7 mouse cellular contexts compared by ENCODE assay signal in the genomic region with DNA sequence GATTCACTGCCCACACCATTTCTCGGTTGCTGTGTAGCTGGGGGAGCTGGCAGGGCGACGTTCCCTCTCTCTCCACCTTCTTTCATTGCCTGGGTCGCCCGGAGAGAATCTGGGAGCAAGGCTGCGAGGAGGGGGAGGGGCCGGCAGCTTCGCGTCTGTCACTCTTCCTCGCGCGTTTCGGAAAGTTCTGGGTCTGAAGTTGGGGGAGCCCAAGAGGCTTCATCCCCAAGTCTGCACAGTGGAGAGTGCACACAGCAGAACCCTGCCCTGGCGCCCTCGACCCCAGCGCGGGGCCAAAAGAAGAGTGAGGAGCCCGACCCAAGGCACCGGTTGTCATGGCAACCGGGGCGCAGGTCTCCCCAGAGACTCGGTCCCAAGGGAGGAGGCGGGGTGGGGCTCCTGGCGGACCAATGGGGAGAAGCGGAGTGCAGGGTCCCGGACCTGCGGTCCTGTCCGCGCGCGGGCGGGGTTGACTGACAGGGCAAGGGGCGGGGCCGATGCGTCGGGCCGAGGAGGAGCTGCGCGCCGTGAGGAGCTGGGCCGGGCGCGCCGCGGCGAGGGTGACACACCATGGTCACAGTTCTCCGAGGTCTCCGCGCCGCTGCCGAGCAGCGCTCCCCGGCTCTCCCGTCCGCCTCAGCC. TPM values are rescaled to one million over a fixed set of nuclear protein-coding genes. Genes with fewer than 3 reads are reported as not detected.
A peak's percentile ranks its signal among the peaks of the same experiment; 100 is the strongest.
DNase-seq lines count a peak whose midpoint lies in the region; ATAC-seq and TF ChIP-seq lines count a peak whose summit lies in the region.

Gene Ptpn13 (plus strand): TSS at position 515 of the 642 bp plus-strand sequence.

- H3K9ac ChIP-seq in intestine, embryonic 16.5 days (ENCODE audit: low read depth, low read length) = peak within 1 kb of the TSS; percentile 78

- intact Hi-C loops in left cerebral cortex, postnatal 25 days (cut with DNase I) = no loop called here

- H3K27ac ChIP-seq in intestine, embryonic 16.5 days (ENCODE audit: low read length) = peak within 1 kb of the TSS; percentile 72
- H3K27ac ChIP-seq in midbrain, embryonic 10.5 days (replicated peaks) = peak within 1 kb of the TSS; percentile 94
- no peak within 1 kb of the TSS for H3K27ac ChIP-seq in small intestine, adult 2 months (ENCODE audit: insufficient read depth, low read depth, low read length)

- ATAC-seq in intestine, embryonic 16.5 days = peak; percentile 98

- no peak for TF ChIP-seq CTCF in small intestine, adult 2 months (IDR thresholded peaks at IDR 0.05; ENCODE audit: extremely low read depth, insufficient read length, insufficient replicate concordance, low read depth, low read length)

- peak within 1 kb of the TSS; percentile 96 for H3K4me2 ChIP-seq in intestine, embryonic 16.5 days (ENCODE audit: low read depth, low read length)

- H3K36me3 ChIP-seq in intestine, embryonic 16.5 days (ENCODE audit: control insufficient read depth, insufficient read depth, low read length) = no peaks in the 10 kb centered on the region
- H3K36me3 ChIP-seq in midbrain, embryonic 10.5 days = peaks cover 5% of the 10 kb centered on the region
- H3K36me3 ChIP-seq in small intestine, adult 2 months (ENCODE audit: control insufficient read depth, insufficient read depth, low read length) = no peaks in the 10 kb centered on the region

- peaks cover 17% of the 10 kb centered on the region; the same call in 1 of the 2 replicates for H3K4me1 ChIP-seq in intestine, embryonic 16.5 days (ENCODE audit: control insufficient read depth, insufficient read depth, low read length)
- H3K4me1 ChIP-seq in midbrain, embryonic 10.5 days = peaks cover 77% of the 10 kb centered on the region
- peaks cover 2% of the 10 kb centered on the region; the same call in 1 of the 2 replicates for H3K4me1 ChIP-seq in small intestine, adult 2 months (ENCODE audit: control insufficient read depth, insufficient read depth, insufficient read length, low read length)

- TF ChIP-seq POLR2A in small intestine, adult 2 months (IDR thresholded peaks at IDR 0.05; ENCODE audit: low read depth, low read length) = peak; percentile 3; the same call in 1 of the 2 replicates

- peak; percentile 98 for DNase-seq in adrenal gland, postnatal 10 days
- peak; percentile 92 for DNase-seq in embryo, embryonic 11.5 days (ENCODE audit: low read depth, low spot score)
- DNase-seq in gastrocnemius, postnatal 4 days (ENCODE audit: low spot score in 2 of 2) = peak; percentile 79 to 91
- peak; percentile 82 to 90 for DNase-seq in left cerebral cortex, postnatal 25 days (ENCODE audit: low spot score in 2 of 2)
- DNase-seq in midbrain, embryonic 10.5 days (ENCODE audit: low spot score) = peak; percentile 98

- peak within 1 kb of the TSS; percentile 82 for H3K4me3 ChIP-seq in intestine, embryonic 16.5 days (ENCODE audit: low read length)
- peak within 1 kb of the TSS; percentile 97 for H3K4me3 ChIP-seq in midbrain, embryonic 10.5 days
- peak within 1 kb of the TSS; percentile 76 for H3K4me3 ChIP-seq in small intestine, adult 2 months (ENCODE audit: low read depth, low read length)

- H3K9me3 ChIP-seq in intestine, embryonic 16.5 days (ENCODE audit: control insufficient read depth, low read length) = no peaks in the 10 kb centered on the region
- no peaks in the 10 kb centered on the region for H3K9me3 ChIP-seq in midbrain, embryonic 10.5 days (replicated peaks)

- no peaks in the 10 kb centered on the region for H3K27me3 ChIP-seq in intestine, embryonic 16.5 days (replicated peaks; ENCODE audit: control insufficient read depth, insufficient read depth, low read length)
- peaks cover 16% of the 10 kb centered on the region for H3K27me3 ChIP-seq in midbrain, embryonic 10.5 days (ENCODE audit: low read depth, poor library complexity, severe bottlenecking)
- peaks cover 5% of the 10 kb centered on the region; the same call in 1 of the 2 replicates for H3K27me3 ChIP-seq in small intestine, adult 2 months (ENCODE audit: control insufficient read depth, insufficient read depth, low read length)

- WGBS in intestine, embryonic 16.5 days = under 1% methylated on average over 51 of the region's 55 CpGs
- WGBS in midbrain, embryonic 10.5 days = under 1% methylated on average over 55 of the region's 55 CpGs
- WGBS in small intestine, adult 2 months = under 1% methylated on average over 55 of the region's 55 CpGs

RNA-seq across cellular contexts. Expression of gene Ptpn13, which starts in this region (rescaled TPM):
- 10 to 100 TPM; 16.3 to 17.4 TPM for total RNA-seq in adrenal gland, postnatal 10 days (2021)
- total RNA-seq in gastrocnemius, postnatal 4 days (2021) = 10 to 100 TPM in 1 of 2 experiments, 1 to 10 TPM in 1; 8.8 to 10.1 TPM
- polyA plus RNA-seq in intestine, embryonic 16.5 days (2015; fragmentation: Nextera tagmentation; extraction: Ambion mirVana) = 3.1 and 3.2 TPM in 2 replicates
- 10 to 100 TPM in 1 of 2 experiments, 1 to 10 TPM in 1; 9.3 to 10.5 TPM for total RNA-seq in left cerebral cortex, postnatal 25 days (2021)
- polyA plus RNA-seq in midbrain, embryonic 10.5 days (2016; fragmentation: Nextera tagmentation; extraction: Ambion mirVana) = 17.5 and 18.9 TPM in 2 replicates
- 1.2 and 1.4 TPM in 2 replicates for polyA plus RNA-seq in small intestine, adult 2 months (2012; rRNA removed)
